Mouse (Mus musculus): Measurements from ENCODE around the gene Prss32. TPM values are rescaled to one million over a fixed set of nuclear protein-coding genes. Genes with fewer than 3 reads are reported as not detected.

The Prss32 gene
- total RNA-seq, 1 experiment, result 0.31 TPM

- peak within 1 kb of the TSS in 1 of 2 experiments; percentile 17; a peak in 1 of 4 replicates for H3K4me3 ChIP-seq (ENCODE audit: insufficient read depth in 1 of 2, low read depth in 1 of 2, low read length in 2 of 2, poor library complexity in 1 of 2, severe bottlenecking in 1 of 2)
- TF ChIP-seq HCFC1 (IDR thresholded peaks at IDR 0.05; ENCODE audit: borderline replicate concordance, insufficient read depth, low read length) (no peak), MAFK (IDR thresholded peaks at IDR 0.05; ENCODE audit: insufficient read depth, low read depth, low read length) (no peak), CHD2 (IDR thresholded peaks at IDR 0.05; ENCODE audit: low read depth, low read length) (no peak), ZNF384 (IDR thresholded peaks at IDR 0.05; ENCODE audit: low read depth, low read length) (no peak), ZC3H11A (IDR thresholded peaks at IDR 0.05; ENCODE audit: borderline replicate concordance, low read depth, low read length) (no peak)
- no peak within 1 kb of the TSS for H3K9ac ChIP-seq (ENCODE audit: insufficient read depth, low read depth, low read length, poor library complexity, severe bottlenecking)
- in situ Hi-C loops (cut with MboI; ENCODE audit: low sequenced_read_pairs in 2 of 2, unreplicated experiment in 2 of 2), result no loop called here
- H3K4me1 ChIP-seq (ENCODE audit: control insufficient read depth in 2 of 2, insufficient read depth in 2 of 2, low read length in 2 of 2, poor library complexity in 1 of 2), result peaks cover 0 to 2% of the 10 kb centered on the region in 2 experiments; a peak in 1 of 4 replicates
- DNase-seq (ENCODE audit: low read depth, low spot score), result no peak
- H3K9me3 ChIP-seq (ENCODE audit: control insufficient read depth, insufficient read depth, low read depth, low read length), result no peaks in the 10 kb centered on the region
- H3K36me3 ChIP-seq (ENCODE audit: control insufficient read depth, insufficient read depth, low read length, poor library complexity, severe bottlenecking), result no peaks in the 10 kb centered on the region
- no peak within 1 kb of the TSS for H3K27ac ChIP-seq (ENCODE audit: insufficient read depth, low read depth, low read length, poor library complexity, severe bottlenecking)
These were observed 24.1 kb downstream of the Prss32 start, which contains the start of gene Prss21 for GRCm38 (mm10) chr17:23867756-23868155. Gene Prss21, plus strand, starts transcription at chr17:23868056.

DNA sequence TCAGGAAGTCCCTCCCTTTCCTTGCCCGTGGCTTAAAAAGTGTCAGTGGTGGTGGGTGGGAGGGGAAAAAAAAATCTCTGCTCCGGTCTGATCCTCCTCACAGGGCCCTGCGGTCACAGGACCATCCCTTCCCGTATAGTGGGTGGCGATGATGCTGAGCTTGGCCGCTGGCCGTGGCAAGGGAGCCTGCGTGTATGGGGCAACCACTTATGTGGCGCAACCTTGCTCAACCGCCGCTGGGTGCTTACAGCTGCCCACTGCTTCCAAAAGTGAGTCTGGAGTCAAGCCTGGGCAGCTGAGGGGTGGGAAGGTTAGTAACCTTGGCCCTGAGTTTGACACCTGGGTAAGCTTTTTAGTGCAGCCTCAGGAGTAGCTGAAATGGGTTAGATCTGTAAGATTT, 24.9 kb downstream of the Prss32 start:
- Histone ChIP-seq H3K4me1 (ENCODE audit: control insufficient read depth in 2 of 2, insufficient read depth in 2 of 2, low read length in 2 of 2, poor library complexity in 1 of 2) (peaks cover 0 to 2% of the 10 kb centered on the region in 2 experiments; a peak in 1 of 4 replicates), H3K9ac (ENCODE audit: insufficient read depth, low read depth, low read length, poor library complexity, severe bottlenecking) (no peak overlapping the region), H3K27ac (ENCODE audit: insufficient read depth, low read depth, low read length, poor library complexity, severe bottlenecking) (no peak overlapping the region), H3K36me3 (ENCODE audit: control insufficient read depth, insufficient read depth, low read length, poor library complexity, severe bottlenecking) (no peaks in the 10 kb centered on the region), H3K4me3 (ENCODE audit: insufficient read depth in 1 of 2, low read depth in 1 of 2, low read length in 2 of 2, poor library complexity in 1 of 2, severe bottlenecking in 1 of 2) (no peak overlapping the region), H3K9me3 (ENCODE audit: control insufficient read depth, insufficient read depth, low read depth, low read length) (no peaks in the 10 kb centered on the region)
- no peak for DNase-seq (ENCODE audit: low read depth, low spot score)
- TF ChIP-seq MAFK (IDR thresholded peaks at IDR 0.05; ENCODE audit: insufficient read depth, low read depth, low read length) (no peak), ZNF384 (IDR thresholded peaks at IDR 0.05; ENCODE audit: low read depth, low read length) (no peak), ZC3H11A (IDR thresholded peaks at IDR 0.05; ENCODE audit: borderline replicate concordance, low read depth, low read length) (no peak), CHD2 (IDR thresholded peaks at IDR 0.05; ENCODE audit: low read depth, low read length) (no peak), HCFC1 (IDR thresholded peaks at IDR 0.05; ENCODE audit: borderline replicate concordance, insufficient read depth, low read length) (no peak)
- in situ Hi-C loops (cut with MboI; ENCODE audit: low sequenced_read_pairs in 2 of 2, unreplicated experiment in 2 of 2), result no loop called here

DNA sequence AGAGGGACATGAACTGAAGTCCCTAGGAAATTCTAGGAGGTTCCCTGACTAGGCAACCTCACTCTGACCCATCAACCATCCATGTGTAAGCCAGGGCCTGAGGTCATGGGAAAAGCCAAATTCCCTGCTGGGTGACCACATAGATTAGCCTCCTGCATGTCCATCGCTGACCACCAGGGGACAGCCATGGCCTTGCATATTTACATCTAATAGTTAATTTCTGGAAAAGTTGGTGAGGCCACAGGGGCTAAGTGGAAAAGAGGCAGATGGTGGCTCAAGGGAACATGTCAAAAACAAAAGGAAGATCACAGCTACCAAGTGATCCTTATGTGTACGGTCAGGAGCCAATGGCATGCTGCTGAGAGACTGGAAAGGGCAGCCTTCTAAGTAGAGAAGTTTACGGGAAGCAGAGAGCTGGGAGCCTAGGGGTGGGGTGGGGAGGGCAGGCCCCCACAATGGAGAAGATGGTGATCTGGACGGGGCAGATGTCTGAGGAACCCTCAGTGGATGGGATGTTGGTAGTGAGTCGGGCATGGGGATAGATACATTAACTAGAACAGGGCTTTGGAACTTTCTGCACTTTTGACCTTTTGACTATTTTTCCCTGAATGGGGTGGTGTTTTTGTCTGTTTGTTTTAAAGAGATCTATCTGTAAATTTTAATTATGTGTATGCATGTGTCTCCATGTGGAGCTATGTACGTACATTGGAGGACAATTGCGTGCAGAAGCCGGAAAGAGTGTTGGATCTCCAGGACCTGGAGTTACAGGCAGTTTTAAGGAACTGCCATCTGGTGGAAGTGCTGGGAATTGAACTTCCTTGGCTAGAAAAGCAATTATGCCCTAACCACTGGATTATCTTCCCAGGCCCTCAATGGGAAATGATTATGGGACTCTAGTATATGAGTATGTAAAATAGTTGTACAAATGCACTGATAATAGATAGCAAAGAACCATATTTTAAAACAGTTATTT, 30.5 kb downstream of the Prss32 start:
- DNase-seq (ENCODE audit: low read depth, low spot score), result no peak
- no peak overlapping the region for H3K4me3 ChIP-seq (ENCODE audit: insufficient read depth in 1 of 2, low read depth in 1 of 2, low read length in 2 of 2, poor library complexity in 1 of 2, severe bottlenecking in 1 of 2)
- H3K27ac ChIP-seq (ENCODE audit: insufficient read depth, low read depth, low read length, poor library complexity, severe bottlenecking), result no peak overlapping the region; the same call in 1 of the 2 replicates
- no peaks in the 10 kb centered on the region for H3K36me3 ChIP-seq (ENCODE audit: control insufficient read depth, insufficient read depth, low read length, poor library complexity, severe bottlenecking)
- no peak for TF ChIP-seq ZNF384 (IDR thresholded peaks at IDR 0.05; ENCODE audit: low read depth, low read length)
- no peak overlapping the region for H3K9ac ChIP-seq (ENCODE audit: insufficient read depth, low read depth, low read length, poor library complexity, severe bottlenecking)
- H3K9me3 ChIP-seq (ENCODE audit: control insufficient read depth, insufficient read depth, low read depth, low read length), result no peaks in the 10 kb centered on the region
- in situ Hi-C loops (cut with MboI; ENCODE audit: low sequenced_read_pairs in 2 of 2, unreplicated experiment in 2 of 2), result no loop called here
- H3K4me1 ChIP-seq (ENCODE audit: control insufficient read depth in 2 of 2, insufficient read depth in 2 of 2, low read length in 2 of 2, poor library complexity in 1 of 2), result no peaks in the 10 kb centered on the region

DNA sequence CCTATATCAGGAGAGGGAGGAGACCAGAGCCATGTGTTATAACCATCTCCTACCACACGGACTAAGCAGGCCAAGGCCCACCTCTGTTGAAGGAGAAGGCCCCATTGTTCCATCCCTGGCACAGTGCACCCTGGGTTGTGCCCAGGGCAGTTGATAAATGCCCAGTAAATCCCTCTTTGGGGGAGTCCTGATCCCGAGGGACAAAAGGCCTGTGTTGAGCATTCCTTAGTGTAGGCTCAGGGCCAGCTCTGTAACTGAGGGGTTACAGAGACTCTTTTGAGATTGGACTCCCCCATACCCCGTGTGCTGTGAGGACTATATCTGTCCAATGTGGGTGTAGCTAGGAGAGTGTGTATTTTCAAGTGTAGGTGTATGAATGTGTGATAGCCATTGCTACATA, 33.1 kb downstream of the Prss32 start:
- Histone ChIP-seq H3K9ac (ENCODE audit: insufficient read depth, low read depth, low read length, poor library complexity, severe bottlenecking) (no peak overlapping the region), H3K9me3 (ENCODE audit: control insufficient read depth, insufficient read depth, low read depth, low read length) (no peaks in the 10 kb centered on the region), H3K36me3 (ENCODE audit: control insufficient read depth, insufficient read depth, low read length, poor library complexity, severe bottlenecking) (no peaks in the 10 kb centered on the region), H3K4me1 (ENCODE audit: control insufficient read depth in 2 of 2, insufficient read depth in 2 of 2, low read length in 2 of 2, poor library complexity in 1 of 2) (no peaks in the 10 kb centered on the region), H3K4me3 (ENCODE audit: insufficient read depth in 1 of 2, low read depth in 1 of 2, low read length in 2 of 2, poor library complexity in 1 of 2, severe bottlenecking in 1 of 2) (no peak overlapping the region), H3K27ac (ENCODE audit: insufficient read depth, low read depth, low read length, poor library complexity, severe bottlenecking) (no peak overlapping the region)
- no peak for DNase-seq (ENCODE audit: low read depth, low spot score)
- TF ChIP-seq CHD2 (IDR thresholded peaks at IDR 0.05; ENCODE audit: low read depth, low read length), result no peak
- TF ChIP-seq MAFK (IDR thresholded peaks at IDR 0.05; ENCODE audit: insufficient read depth, low read depth, low read length), result no peak
- TF ChIP-seq ZC3H11A (IDR thresholded peaks at IDR 0.05; ENCODE audit: borderline replicate concordance, low read depth, low read length), result no peak
- no peak for TF ChIP-seq ZNF384 (IDR thresholded peaks at IDR 0.05; ENCODE audit: low read depth, low read length)
- TF ChIP-seq HCFC1 (IDR thresholded peaks at IDR 0.05; ENCODE audit: borderline replicate concordance, insufficient read depth, low read length), result no peak
- in situ Hi-C loops (cut with MboI; ENCODE audit: low sequenced_read_pairs in 2 of 2, unreplicated experiment in 2 of 2), result no loop called here

All from ES-E14 (cell line).